Mouse (Mus musculus) cerebellum, adult 2 months (tissue): ENCODE results near the gene Tubd1.

ENCODE experiments used
- CTCF ChIP-seq: fragments of 200-500 bp; IDR thresholded peaks from 2 replicates; pipeline ENCODE4 v1.5.1; 2011; ENCODE audit warnings: low read depth, mild to moderate bottlenecking, control low read depth, low read length, moderate library complexity, borderline replicate concordance; ENCODE audit not compliant: insufficient read depth
- POLR2A ChIP-seq: fragments of 200-500 bp; IDR thresholded peaks from 2 replicates; pipeline ENCODE4 v1.6.1; 2011; ENCODE audit warnings: low read length, control low read depth, borderline replicate concordance; ENCODE audit not compliant: insufficient read depth

- TF ChIP-seq CTCF, result no peak
- no peak for TF ChIP-seq POLR2A
These were observed 45.8 kb downstream of the Tubd1 start for GRCm38 (mm10) chr11:86590579-86590978.
